Mouse (Mus musculus) intestine, embryonic 16.5 days (tissue): ENCODE results near the gene Alx3. TPM values are rescaled to one million over a fixed set of nuclear protein-coding genes. Genes with fewer than 3 reads are reported as not detected.

Source experiments
- ATAC-seq: fragments of 200-750 bp; cut with Nextera tagmentation; 2 replicates; pipeline ENCODE4 v1.8.0; 2017; ENCODE audit warnings: moderate TSS enrichment, moderate library complexity
- H3K27ac ChIP-seq: fragments of 300-500 bp; sonication (generic); 2 replicates; pipeline ENCODE4 v1.5.1; 2014; ENCODE audit warnings: mild to moderate bottlenecking, low read length
- H3K27me3 ChIP-seq: fragments of 300-500 bp; sonication (generic); replicated peaks from 2 replicates; pipeline ENCODE4 v1.6.1; 2014; ENCODE audit warnings: low read length, control low read depth, mixed read lengths; ENCODE audit not compliant: control insufficient read depth, insufficient read depth
- H3K36me3 ChIP-seq: fragments of 300-500 bp; sonication (generic); 2 replicates; pipeline ENCODE4 v1.6.1; 2014; ENCODE audit warnings: low read length, control low read depth; ENCODE audit not compliant: control insufficient read depth, insufficient read depth
- H3K4me1 ChIP-seq: fragments of 300-500 bp; sonication (generic); 2 replicates; pipeline ENCODE4 v1.6.1; 2014; ENCODE audit warnings: low read length, control low read depth, mixed read lengths; ENCODE audit not compliant: control insufficient read depth, insufficient read depth
- H3K4me2 ChIP-seq: fragments of 300-500 bp; sonication (generic); 2 replicates; pipeline ENCODE4 v1.6.1; 2014; ENCODE audit warnings: low read depth, low read length, control low read depth
- H3K4me3 ChIP-seq: fragments of 300-500 bp; sonication (generic); 2 replicates; pipeline ENCODE4 v1.5.1; 2014; ENCODE audit warnings: mild to moderate bottlenecking, low read length
- H3K9ac ChIP-seq: fragments of 300-500 bp; sonication (generic); 2 replicates; pipeline ENCODE4 v1.6.1; 2014; ENCODE audit warnings: low read depth, low read length
- H3K9me3 ChIP-seq: fragments of 300-500 bp; sonication (generic); 2 replicates; pipeline ENCODE4 v1.6.1; 2016; ENCODE audit warnings: low read length, control low read depth; ENCODE audit not compliant: control insufficient read depth
- WGBS: fragments of 180-500 bp; shearing (Covaris S2); extraction: QIAGEN DNeasy Blood & Tissue Kit; methylation state at CpG from one replicate; pipeline ENCODE4 v1.1.7; 2014; 5-methylcytosine and 5-hydroxymethylcytosine counted together
- polyA plus RNA-seq: library from polyadenylated mRNA; unstranded; fragments of >200 nt; fragmentation: Nextera tagmentation; extraction: Ambion mirVana; gene quantifications from 2 replicates; pipeline ENCODE4 v1.2.1, GENCODE M21; 2015

Alx3 gene
- polyA plus RNA-seq, 1 experiment from 2014 or later: not detected

DNA sequence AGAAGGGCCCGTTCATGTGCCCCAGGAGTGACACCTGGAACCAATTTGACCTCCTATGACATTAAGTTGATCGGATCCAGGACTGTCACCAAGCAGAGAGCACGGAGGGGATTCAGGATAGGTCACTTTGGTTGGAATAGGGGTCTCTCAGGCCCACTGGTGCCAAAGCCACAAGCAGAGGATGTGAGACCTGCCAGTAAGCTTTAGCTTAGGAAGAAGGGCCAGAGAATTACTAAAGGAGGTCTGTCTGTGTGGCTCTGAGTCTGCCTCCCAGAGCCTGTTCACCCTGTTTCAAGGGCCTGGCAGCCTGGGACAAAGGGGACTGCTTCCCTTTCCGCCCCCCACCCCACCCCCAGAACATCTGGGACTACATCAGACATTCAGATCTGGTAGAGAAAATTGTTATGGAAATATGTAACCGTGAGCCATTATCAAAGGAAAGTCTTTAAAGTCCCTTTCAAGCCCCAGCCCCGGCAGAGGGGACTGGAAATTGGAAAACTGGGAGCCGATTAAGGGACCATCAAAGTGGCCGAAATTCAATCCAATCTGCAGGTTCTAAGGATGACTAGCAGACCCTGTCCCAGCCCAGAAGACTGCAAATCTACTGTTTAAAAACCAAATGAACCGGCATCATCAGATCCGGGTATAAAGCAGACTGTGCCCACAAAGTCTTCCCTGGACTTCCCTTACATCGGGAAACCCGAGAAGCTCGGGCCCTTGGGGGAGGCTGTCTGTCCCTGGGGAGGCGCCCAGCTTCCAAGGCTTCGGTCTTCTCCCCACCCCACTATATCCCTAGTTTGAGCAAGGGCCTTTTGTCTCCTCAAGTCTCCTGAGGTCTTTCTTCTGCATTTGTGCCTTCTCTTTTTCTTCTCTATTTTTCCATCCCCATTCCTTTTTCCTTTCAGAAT, 13.5 kb upstream of the Alx3 start:
- no peak overlapping the region for H3K4me2 ChIP-seq
- no peak for ATAC-seq
- no peaks in the 10 kb centered on the region for H3K36me3 ChIP-seq
- H3K9ac ChIP-seq: no peak overlapping the region
- peaks cover 9% of the 10 kb centered on the region; the same call in 1 of the 2 replicates for H3K4me1 ChIP-seq
- no peak overlapping the region for H3K4me3 ChIP-seq
- H3K9me3 ChIP-seq: no peaks in the 10 kb centered on the region
- peaks cover 66% of the 10 kb centered on the region for H3K27me3 ChIP-seq
- 8% methylated on average over 15 of the region's 15 CpGs for WGBS
- no peak overlapping the region for H3K27ac ChIP-seq

DNA sequence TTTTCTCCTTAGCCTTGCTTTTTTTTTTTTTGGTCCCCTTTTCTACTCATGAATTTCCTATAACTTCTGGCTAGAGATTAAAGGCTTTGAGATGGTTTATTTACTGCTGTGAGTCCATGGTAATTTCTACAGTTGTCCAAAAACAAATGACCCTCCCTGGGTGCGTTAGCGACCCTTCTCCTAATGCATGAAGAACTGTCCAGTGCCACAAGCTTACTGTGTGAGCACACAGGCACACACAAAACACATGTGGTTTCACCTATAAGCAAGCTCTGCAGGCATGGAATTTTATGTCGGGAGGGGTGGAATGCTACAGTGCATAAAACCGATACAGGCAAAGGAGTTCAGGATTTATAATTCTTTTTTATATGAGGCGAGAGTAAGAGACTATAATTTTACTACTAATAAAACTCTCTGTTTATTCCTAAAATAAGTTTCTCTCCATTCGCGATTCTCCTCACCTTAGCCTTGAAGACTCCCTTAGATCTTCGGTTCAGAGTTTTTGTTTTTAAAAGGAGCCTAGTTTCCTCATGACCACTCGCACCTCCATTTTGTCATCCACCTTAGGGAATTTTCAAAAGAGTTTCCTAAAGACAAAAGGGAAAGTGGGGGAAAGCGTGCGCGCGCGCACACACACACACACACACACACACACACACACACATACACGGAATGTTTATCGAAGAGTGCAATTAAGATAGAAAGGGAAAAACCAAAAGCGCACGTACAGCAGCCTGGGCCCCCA, 12.5 kb upstream of the Alx3 start:
- no peak overlapping the region for H3K9ac ChIP-seq
- 3% methylated on average over 18 of the region's 18 CpGs for WGBS
- H3K4me1 ChIP-seq: peaks cover 9% of the 10 kb centered on the region; the same call in 1 of the 2 replicates
- peaks cover 76% of the 10 kb centered on the region for H3K27me3 ChIP-seq
- H3K4me3 ChIP-seq: peak overlapping the region; percentile 34
- no peak overlapping the region for H3K27ac ChIP-seq
- H3K4me2 ChIP-seq: peak overlapping the region; percentile 50
- no peak for ATAC-seq
- H3K36me3 ChIP-seq: no peaks in the 10 kb centered on the region
- H3K9me3 ChIP-seq: no peaks in the 10 kb centered on the region

DNA sequence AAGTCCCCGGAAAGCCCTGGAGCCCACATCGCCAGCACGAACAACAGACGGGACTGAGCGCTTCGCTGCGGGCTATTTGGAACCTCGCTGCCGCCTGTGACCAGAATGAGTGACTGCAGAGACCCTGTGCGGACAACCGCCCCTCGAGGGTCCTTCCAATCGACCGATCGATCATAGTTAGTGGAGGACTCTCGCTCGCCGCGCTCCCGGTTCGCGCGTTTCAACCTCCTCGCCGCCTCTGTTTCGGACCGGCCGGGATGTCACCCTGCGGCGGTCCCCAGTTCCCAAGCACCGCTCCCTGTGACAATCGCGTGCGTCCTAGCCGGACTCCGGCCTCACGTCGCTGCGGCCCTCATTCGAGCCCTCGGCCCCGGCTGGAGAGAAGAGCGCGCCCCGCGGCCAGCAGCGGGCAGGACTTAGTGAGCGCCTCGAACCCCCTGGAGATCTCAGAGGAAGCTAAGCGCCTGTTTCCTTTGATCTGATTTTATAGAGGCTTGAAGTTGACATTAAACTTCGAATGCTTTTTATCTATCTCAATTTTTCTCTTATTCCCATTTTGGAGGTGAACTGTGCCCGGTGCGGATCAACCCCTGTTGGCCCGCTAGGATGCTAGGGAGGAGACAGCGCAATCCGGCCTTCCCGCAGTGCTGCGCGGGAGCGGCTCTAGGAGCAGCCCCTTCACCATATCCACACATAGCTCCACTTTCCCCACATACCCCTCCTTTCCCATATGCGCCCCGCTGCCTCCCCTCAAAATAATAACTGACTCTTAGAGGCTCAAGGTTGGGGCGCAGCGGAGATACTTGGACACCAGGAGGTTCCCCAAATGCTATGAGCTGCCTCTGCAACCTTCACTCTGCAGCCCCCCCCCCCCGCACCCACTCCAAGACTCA, 11.7 kb upstream of the Alx3 start:
- no peak for ATAC-seq

DNA sequence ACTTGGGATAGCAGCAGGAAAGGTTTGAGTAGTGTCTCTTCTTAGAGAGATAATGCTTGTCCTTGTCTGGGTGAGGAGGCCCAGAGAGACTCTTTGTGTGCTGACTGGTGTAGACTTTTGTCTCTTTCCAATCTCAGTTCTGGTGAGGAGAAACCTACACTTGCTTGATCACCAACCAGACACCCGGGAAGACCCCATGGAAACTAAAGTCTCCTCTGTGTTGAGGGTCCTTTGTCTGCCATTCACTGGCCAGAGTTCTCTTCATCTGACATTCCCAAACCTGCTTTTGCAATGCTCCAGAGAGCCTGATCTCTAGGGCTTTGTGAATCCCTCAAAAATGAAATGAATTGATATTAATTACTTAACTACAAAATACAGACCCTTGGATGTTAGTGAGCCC, 10.9 kb upstream of the Alx3 start:
- 10% methylated on average over 1 of the region's 1 CpGs for WGBS
- Histone ChIP-seq H3K36me3 (no peaks in the 10 kb centered on the region), H3K4me1 (peaks cover 4% of the 10 kb centered on the region; the same call in 1 of the 2 replicates), H3K27ac (no peak overlapping the region), H3K4me2 (no peak overlapping the region), H3K4me3 (no peak overlapping the region), H3K27me3 (peaks cover 83% of the 10 kb centered on the region), H3K9ac (no peak overlapping the region), H3K9me3 (no peaks in the 10 kb centered on the region)
- no peak for ATAC-seq

More for the DNA sequence above, 11.7 kb upstream of the Alx3 start:
- no peaks in the 10 kb centered on the region for H3K9me3 ChIP-seq
- H3K4me1 ChIP-seq: peaks cover 4% of the 10 kb centered on the region; the same call in 1 of the 2 replicates
- H3K36me3 ChIP-seq: no peaks in the 10 kb centered on the region
- H3K9ac ChIP-seq: no peak overlapping the region
- H3K4me3 ChIP-seq: peak overlapping the region; percentile 34
- H3K27ac ChIP-seq: no peak overlapping the region
- WGBS: 1% methylated on average over 65 of the region's 65 CpGs
- H3K4me2 ChIP-seq: peak overlapping the region; percentile 50
- H3K27me3 ChIP-seq: peaks cover 82% of the 10 kb centered on the region

DNA sequence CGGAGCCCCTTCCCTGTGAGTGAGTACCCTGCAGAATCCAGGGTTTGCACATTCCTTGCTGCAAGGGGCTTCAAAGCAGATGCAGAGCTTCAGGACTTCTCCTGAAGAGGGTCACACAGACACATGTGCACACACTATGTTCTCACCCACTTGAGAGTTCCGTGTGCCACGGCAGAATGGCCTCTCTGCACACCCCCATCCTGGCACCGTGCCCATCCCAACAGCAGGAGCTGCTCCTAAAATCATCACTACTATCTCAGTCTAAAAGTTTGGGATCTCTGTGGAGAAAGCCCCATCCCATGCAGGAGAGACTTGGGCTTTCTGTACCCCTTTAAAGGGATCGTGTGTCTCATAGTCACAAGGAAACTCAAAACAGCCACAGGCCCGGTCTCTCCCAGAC, 8.3 kb upstream of the Alx3 start:
- no peaks in the 10 kb centered on the region for H3K36me3 ChIP-seq
- no peak for ATAC-seq
- WGBS: 69% methylated on average over 6 of the region's 6 CpGs

DNA sequence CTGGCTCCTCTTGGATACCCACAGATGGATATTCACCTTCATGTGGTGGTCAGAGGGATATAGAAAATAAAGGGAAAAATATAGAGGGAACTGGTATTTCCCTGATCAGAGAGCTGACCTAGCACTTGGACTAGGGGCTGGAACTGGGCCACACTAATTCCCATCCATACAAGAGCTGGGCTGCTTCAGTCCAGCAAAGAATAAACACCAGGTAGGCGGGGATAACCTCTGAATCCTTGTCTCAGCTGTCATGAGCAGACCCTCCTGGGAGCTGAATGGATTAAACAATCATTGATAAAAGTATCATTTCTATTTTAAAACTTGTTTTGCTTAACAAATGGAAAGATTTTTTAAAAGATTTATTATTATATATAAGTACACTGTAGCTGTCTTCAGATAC, 3.2 kb upstream of the Alx3 start:
- Histone ChIP-seq H3K36me3 (no peaks in the 10 kb centered on the region), H3K9ac (no peak overlapping the region), H3K4me3 (no peak overlapping the region), H3K9me3 (no peaks in the 10 kb centered on the region), H3K4me1 (peaks cover 11% of the 10 kb centered on the region), H3K27ac (no peak overlapping the region), H3K27me3 (peaks cover 72% of the 10 kb centered on the region), H3K4me2 (no peak overlapping the region)
- 34% methylated on average over 1 of the region's 1 CpGs for WGBS
- no peak for ATAC-seq

More for the DNA sequence above, 8.3 kb upstream of the Alx3 start:
- Histone ChIP-seq H3K27ac (no peak overlapping the region), H3K4me2 (no peak overlapping the region), H3K9ac (no peak overlapping the region), H3K9me3 (no peaks in the 10 kb centered on the region), H3K27me3 (peaks cover 75% of the 10 kb centered on the region), H3K4me1 (peaks cover 4% of the 10 kb centered on the region; the same call in 1 of the 2 replicates), H3K4me3 (no peak overlapping the region)

DNA sequence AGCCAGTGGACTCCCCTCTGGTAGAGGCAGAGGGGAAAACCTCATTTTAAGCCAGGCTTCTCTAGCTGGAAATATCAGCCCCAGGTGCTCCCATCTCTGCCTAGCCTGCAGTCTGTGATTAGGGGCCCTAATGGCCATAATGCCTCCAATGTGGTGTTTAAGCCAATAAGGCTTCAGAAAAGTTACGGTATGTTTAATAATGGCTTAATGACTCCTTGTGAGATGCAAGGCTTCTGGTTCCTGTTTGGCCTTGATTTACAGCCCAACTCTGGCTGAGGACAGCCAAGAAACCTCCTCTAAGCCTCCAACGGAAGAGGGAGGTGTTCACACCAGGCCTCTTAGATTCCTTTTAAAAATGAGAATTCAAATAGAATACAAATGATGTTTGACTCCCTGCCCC, 1.2 kb upstream of the Alx3 start:
- no peak for ATAC-seq

DNA sequence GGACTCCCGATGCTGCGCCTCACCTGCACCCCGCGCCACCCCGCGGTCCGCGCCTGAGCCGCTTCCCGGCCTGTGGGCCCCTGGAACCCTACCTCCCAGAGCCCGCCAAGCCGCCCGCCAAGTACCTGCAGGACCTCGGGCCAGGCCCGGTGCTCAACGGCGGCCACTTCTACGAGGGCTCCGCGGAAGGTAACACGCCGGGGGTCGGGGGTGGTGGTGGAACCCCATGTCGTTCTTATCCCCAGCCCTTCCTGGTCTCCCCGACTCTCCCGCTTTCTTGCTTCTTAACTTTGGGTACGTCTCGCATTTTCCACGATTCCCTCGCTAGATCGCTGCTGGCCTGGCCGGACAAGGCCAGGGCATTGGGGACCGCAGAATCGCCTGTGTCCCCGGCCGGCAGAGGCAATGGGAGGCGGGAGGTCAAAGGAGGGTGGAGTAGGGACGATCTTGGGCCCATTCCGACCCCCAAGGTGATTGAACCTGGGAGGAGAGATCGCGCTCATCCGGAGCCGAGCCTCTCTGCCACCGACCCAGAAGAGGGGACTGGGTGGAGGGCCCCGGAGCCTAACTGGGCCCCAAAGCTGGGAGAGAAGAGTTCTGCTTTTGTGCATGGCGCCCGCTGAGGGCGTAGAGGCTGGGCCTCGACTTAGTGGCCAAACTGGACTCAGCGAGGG, 570 bp downstream of the Alx3 start:
- peak; percentile 23; the same call in 1 of the 2 replicates for ATAC-seq
- Histone ChIP-seq H3K36me3 (no peaks in the 10 kb centered on the region), H3K9ac (peak overlapping the region; percentile 9; the same call in 1 of the 2 replicates), H3K9me3 (no peaks in the 10 kb centered on the region), H3K27ac (no peak overlapping the region), H3K4me2 (peak overlapping the region; percentile 55), H3K4me3 (peak overlapping the region; percentile 35), H3K4me1 (peaks cover 12% of the 10 kb centered on the region), H3K27me3 (peaks cover 73% of the 10 kb centered on the region)
- WGBS: under 1% methylated on average over 50 of the region's 50 CpGs

More for the DNA sequence above, 1.2 kb upstream of the Alx3 start:
- Histone ChIP-seq H3K4me2 (no peak overlapping the region), H3K9ac (no peak overlapping the region), H3K4me3 (no peak overlapping the region), H3K9me3 (no peaks in the 10 kb centered on the region), H3K4me1 (peaks cover 12% of the 10 kb centered on the region), H3K27ac (no peak overlapping the region), H3K27me3 (peaks cover 71% of the 10 kb centered on the region), H3K36me3 (no peaks in the 10 kb centered on the region)
- WGBS: 35% methylated on average over 2 of the region's 2 CpGs
